Mouse (Mus musculus) limb, embryonic 13.5 days (tissue): ENCODE measurements at regions not wholly inside any gene's neighbourhood (a gene's known extent, or its start where the extent isn't known, plus 50 kb on each side); places are given as distances from the start of the nearest gene placed in this dataset.

Experiments used
- ATAC-seq: fragments of 200-750 bp; cut with Nextera tagmentation; 2 replicates; pipeline ENCODE4 v1.8.0; 2017; ENCODE audit warnings: low read depth, moderate number of reproducible peaks, moderate TSS enrichment; ENCODE audit not compliant: low FRiP score
- H3K27ac ChIP-seq: fragments of 300-500 bp; sonication (generic); 2 replicates; pipeline ENCODE4 v1.5.1; 2015; ENCODE audit warnings: inconsistent platforms, mild to moderate bottlenecking, moderate library complexity
- H3K27me3 ChIP-seq: fragments of 300-500 bp; sonication (generic); 2 replicates; pipeline ENCODE4 v1.6.1; 2015; ENCODE audit warnings: mild to moderate bottlenecking, inconsistent platforms
- H3K36me3 ChIP-seq: fragments of 300-500 bp; sonication (generic); 2 replicates; pipeline ENCODE4 v1.6.1; 2015; ENCODE audit warnings: inconsistent platforms, mild to moderate bottlenecking, moderate library complexity
- H3K4me1 ChIP-seq: fragments of 300-500 bp; sonication (generic); 2 replicates; pipeline ENCODE4 v1.6.1; 2015; ENCODE audit warnings: inconsistent platforms
- H3K4me2 ChIP-seq: fragments of 300-500 bp; sonication (generic); replicated peaks from 2 replicates; pipeline ENCODE4 v1.6.1; 2015; ENCODE audit warnings: inconsistent platforms, mild to moderate bottlenecking, moderate library complexity
- H3K4me3 ChIP-seq: fragments of 300-500 bp; sonication (generic); 2 replicates; pipeline ENCODE4 v1.5.1; 2015; ENCODE audit warnings: moderate library complexity, mild to moderate bottlenecking, inconsistent platforms
- H3K9ac ChIP-seq: fragments of 300-500 bp; sonication (generic); 2 replicates; pipeline ENCODE4 v1.6.1; 2015; ENCODE audit warnings: mild to moderate bottlenecking, inconsistent platforms
- H3K9me3 ChIP-seq: fragments of 300-500 bp; sonication (generic); 2 replicates; pipeline ENCODE4 v1.6.1; 2016; ENCODE audit warnings: inconsistent platforms
- WGBS: fragments of 180-500 bp; shearing (Covaris S2); methylation state at CpG from one replicate; pipeline ENCODE4 v1.1.7; 2015; 5-methylcytosine and 5-hydroxymethylcytosine counted together

DNA sequence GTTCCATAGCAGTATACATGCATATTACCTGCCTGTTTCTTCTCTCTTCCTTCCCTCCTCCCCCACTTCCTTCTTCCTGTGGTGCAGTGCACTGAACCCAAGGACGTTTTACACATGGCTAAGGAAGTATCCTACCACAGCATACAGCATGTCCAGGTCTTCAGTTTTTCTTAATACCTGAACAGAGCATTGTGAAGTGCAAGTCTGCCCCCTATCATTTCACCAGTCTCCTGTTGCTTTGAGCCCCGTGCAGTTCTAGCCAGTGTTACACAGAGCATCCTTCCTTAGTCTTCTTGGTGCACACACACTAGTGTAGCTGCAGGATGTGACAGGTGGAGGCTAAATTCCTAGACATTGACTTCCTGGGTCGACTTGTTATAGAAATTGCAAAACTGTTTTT, 53.7 kb upstream of the Foxb1 start:
- Histone ChIP-seq H3K27me3 (no peaks in the 10 kb centered on the region; the same call in 1 of the 2 replicates), H3K9me3 (0 out of 2 replicates have a peak, but pooled peaks cover 3% of the 10 kb centered on the region), H3K9ac (no peak overlapping the region), H3K4me2 (no peak overlapping the region), H3K4me3 (no peak overlapping the region), H3K27ac (no peak overlapping the region), H3K4me1 (peaks cover 22% of the 10 kb centered on the region), H3K36me3 (no peaks in the 10 kb centered on the region)
- WGBS: 44% methylated on average over 3 of the region's 3 CpGs
- ATAC-seq: no peak

GRCm38 (mm10) chr9:69823179-69823966, 62.6 kb upstream of the Foxb1 start:
- H3K4me1 ChIP-seq: no peaks in the 10 kb centered on the region
- H3K27me3 ChIP-seq: peaks cover 7% of the 10 kb centered on the region
- no peak overlapping the region for H3K9ac ChIP-seq
- H3K9me3 ChIP-seq: no peaks in the 10 kb centered on the region
- H3K27ac ChIP-seq: no peak overlapping the region
- no peaks in the 10 kb centered on the region for H3K36me3 ChIP-seq
- 71% methylated on average over 9 of the region's 9 CpGs for WGBS
- ATAC-seq: no peak
- no peak overlapping the region for H3K4me2 ChIP-seq
- H3K4me3 ChIP-seq: no peak overlapping the region

DNA sequence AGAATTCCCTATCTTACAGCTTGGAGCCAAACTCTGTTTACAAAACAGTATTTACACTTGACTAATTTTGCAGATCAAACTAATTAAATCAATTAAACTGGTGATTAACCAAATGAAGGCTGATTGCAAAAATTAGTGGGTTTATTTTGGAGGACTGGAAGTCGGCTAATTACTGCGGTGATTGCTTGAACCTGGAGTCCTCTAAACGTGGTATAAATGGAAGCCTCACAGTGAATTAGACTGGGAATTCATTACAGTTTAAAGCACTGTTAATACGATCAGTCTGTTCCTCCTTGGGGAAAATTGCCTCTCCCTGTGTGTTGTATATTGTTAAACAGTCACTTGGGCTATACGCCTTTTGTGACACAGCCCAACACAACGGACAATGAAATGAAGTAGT, 67.7 kb upstream of the Foxb1 start:
- no peaks in the 10 kb centered on the region for H3K9me3 ChIP-seq
- WGBS: 21% methylated on average over 6 of the region's 6 CpGs
- peaks cover 22% of the 10 kb centered on the region for H3K27me3 ChIP-seq
- H3K36me3 ChIP-seq: no peaks in the 10 kb centered on the region
- H3K4me3 ChIP-seq: no peak overlapping the region
- no peak overlapping the region for H3K9ac ChIP-seq
- no peaks in the 10 kb centered on the region for H3K4me1 ChIP-seq
- H3K27ac ChIP-seq: no peak overlapping the region
- ATAC-seq: no peak
- H3K4me2 ChIP-seq: no peak overlapping the region

GRCm38 (mm10) chr9:69835396-69835795, 74.7 kb upstream of the Foxb1 start:
- ATAC-seq: no peak
- Histone ChIP-seq H3K9ac (no peak overlapping the region), H3K27ac (no peak overlapping the region), H3K4me1 (0 out of 2 replicates have a peak, but pooled peaks cover 5% of the 10 kb centered on the region), H3K27me3 (peaks cover 10% of the 10 kb centered on the region), H3K4me3 (no peak overlapping the region), H3K9me3 (no peaks in the 10 kb centered on the region), H3K36me3 (no peaks in the 10 kb centered on the region), H3K4me2 (no peak overlapping the region)
- WGBS: 45% methylated on average over 4 of the region's 4 CpGs

- ATAC-seq: no peak
- Histone ChIP-seq H3K4me3 (no peak overlapping the region), H3K27me3 (peaks cover 34% of the 10 kb centered on the region), H3K9me3 (no peaks in the 10 kb centered on the region), H3K36me3 (no peaks in the 10 kb centered on the region), H3K27ac (no peak overlapping the region), H3K4me2 (no peak overlapping the region), H3K4me1 (peaks cover 10% of the 10 kb centered on the region; the same call in 1 of the 2 replicates), H3K9ac (no peak overlapping the region)
- WGBS: 65% methylated on average over 2 of the region's 2 CpGs
These were observed 78.5 kb upstream of the Foxb1 start for GRCm38 (mm10) chr9:69839198-69839597.

- H3K9ac ChIP-seq: no peak overlapping the region
- WGBS: 60% methylated on average over 6 of the region's 6 CpGs
- H3K4me1 ChIP-seq: peaks cover 5% of the 10 kb centered on the region; the same call in 1 of the 2 replicates
These were observed 84.0 kb upstream of the Foxb1 start for GRCm38 (mm10) chr9:69844712-69845111.

DNA sequence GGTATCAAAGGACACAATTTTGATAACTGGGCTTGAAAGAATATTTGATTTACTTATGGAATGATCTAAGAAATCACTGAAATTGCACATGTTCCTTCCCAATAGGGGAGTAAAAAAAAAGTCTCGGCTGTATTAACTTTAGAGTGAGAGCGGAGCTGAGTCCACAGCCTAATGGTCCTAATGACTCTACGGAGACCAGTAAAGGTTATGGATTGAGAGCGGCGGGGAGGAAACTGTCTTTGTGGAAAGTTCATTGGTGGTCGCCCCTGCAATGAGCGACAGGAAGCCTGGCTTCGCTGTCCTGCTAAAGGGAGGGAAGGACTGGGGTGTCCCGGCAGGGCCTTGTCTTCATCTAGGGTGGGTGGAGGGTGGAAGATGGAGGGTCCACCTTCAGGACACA, 84.5 kb upstream of the Foxb1 start:
- H3K9ac ChIP-seq: no peak overlapping the region
- H3K4me3 ChIP-seq: no peak overlapping the region
- H3K4me2 ChIP-seq: no peak overlapping the region
- no peaks in the 10 kb centered on the region for H3K36me3 ChIP-seq
- ATAC-seq: no peak
- H3K27me3 ChIP-seq: peaks cover 40% of the 10 kb centered on the region
- 41% methylated on average over 9 of the region's 9 CpGs for WGBS
- peaks cover 5% of the 10 kb centered on the region; the same call in 1 of the 2 replicates for H3K4me1 ChIP-seq
- H3K27ac ChIP-seq: no peak overlapping the region
- H3K9me3 ChIP-seq: no peaks in the 10 kb centered on the region

More at GRCm38 (mm10) chr9:69844712-69845111, 84.0 kb upstream of the Foxb1 start:
- no peak for ATAC-seq
- Histone ChIP-seq H3K27ac (no peak overlapping the region), H3K27me3 (peaks cover 45% of the 10 kb centered on the region), H3K9me3 (no peaks in the 10 kb centered on the region), H3K4me3 (no peak overlapping the region), H3K4me2 (no peak overlapping the region), H3K36me3 (no peaks in the 10 kb centered on the region)

- H3K9me3 ChIP-seq: no peaks in the 10 kb centered on the region
- H3K9ac ChIP-seq: no peak overlapping the region
- no peak for ATAC-seq
- no peak overlapping the region for H3K27ac ChIP-seq
- H3K36me3 ChIP-seq: no peaks in the 10 kb centered on the region
- no peaks in the 10 kb centered on the region for H3K27me3 ChIP-seq
- H3K4me3 ChIP-seq: no peak overlapping the region
- WGBS: 83% methylated on average over 7 of the region's 7 CpGs
- H3K4me1 ChIP-seq: no peaks in the 10 kb centered on the region
- no peak overlapping the region for H3K4me2 ChIP-seq
These were observed 95.9 kb upstream of the Foxb1 start for GRCm38 (mm10) chr9:69856621-69857020.

- H3K27me3 ChIP-seq: no peaks in the 10 kb centered on the region
- no peak overlapping the region for H3K4me3 ChIP-seq
- H3K9ac ChIP-seq: no peak overlapping the region
- no peak for ATAC-seq
- H3K27ac ChIP-seq: no peak overlapping the region
- no peaks in the 10 kb centered on the region for H3K36me3 ChIP-seq
- no peaks in the 10 kb centered on the region for H3K4me1 ChIP-seq
- WGBS: 71% methylated on average over 3 of the region's 3 CpGs
- H3K4me2 ChIP-seq: no peak overlapping the region
- H3K9me3 ChIP-seq: no peaks in the 10 kb centered on the region
These were observed 97.9 kb upstream of the Foxb1 start for GRCm38 (mm10) chr9:69858619-69859018.

GRCm38 (mm10) chr9:69870182-69870581, 109.4 kb upstream of the Foxb1 start:
- 85% methylated on average over 4 of the region's 4 CpGs for WGBS
- Histone ChIP-seq H3K36me3 (no peaks in the 10 kb centered on the region), H3K4me1 (no peaks in the 10 kb centered on the region), H3K4me2 (no peak overlapping the region), H3K27me3 (no peaks in the 10 kb centered on the region), H3K9ac (no peak overlapping the region), H3K27ac (no peak overlapping the region), H3K9me3 (no peaks in the 10 kb centered on the region), H3K4me3 (no peak overlapping the region)
- ATAC-seq: no peak

- no peaks in the 10 kb centered on the region for H3K9me3 ChIP-seq
- 61% methylated on average over 5 of the region's 5 CpGs for WGBS
- no peak for ATAC-seq
These were observed 102.9 kb upstream of the Bnip2 start for GRCm38 (mm10) chr9:69886351-69886750.

DNA sequence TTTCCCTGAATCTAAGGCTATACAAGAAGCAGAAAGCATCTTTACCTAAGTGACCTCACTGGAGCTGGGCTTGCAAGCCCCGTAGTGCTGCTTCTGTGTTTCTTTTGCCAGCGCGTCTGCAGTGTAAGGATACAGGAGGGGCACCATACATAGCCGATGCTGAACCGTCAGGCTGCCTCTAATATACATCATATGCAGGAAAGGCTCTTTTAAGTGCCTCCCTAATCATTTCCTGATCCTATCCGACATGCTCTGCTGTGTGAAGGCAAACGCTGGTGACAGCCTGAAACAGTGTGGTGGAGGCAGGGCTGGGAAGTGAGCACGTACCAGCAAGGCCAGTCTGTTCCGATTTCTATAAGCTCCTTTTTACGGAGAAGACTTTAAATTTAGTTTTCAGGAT, 91.2 kb upstream of the Bnip2 start:
- Histone ChIP-seq H3K9me3 (no peaks in the 10 kb centered on the region), H3K27me3 (peaks cover 44% of the 10 kb centered on the region), H3K27ac (no peak overlapping the region), H3K9ac (no peak overlapping the region), H3K36me3 (no peaks in the 10 kb centered on the region), H3K4me1 (peaks cover 10% of the 10 kb centered on the region), H3K4me3 (no peak overlapping the region), H3K4me2 (peak overlapping the region; percentile 30; the same call in 1 of the 2 replicates)
- WGBS: 16% methylated on average over 10 of the region's 10 CpGs
- no peak for ATAC-seq

More at GRCm38 (mm10) chr9:69886351-69886750, 102.9 kb upstream of the Bnip2 start:
- no peak overlapping the region for H3K4me2 ChIP-seq
- H3K4me3 ChIP-seq: no peak overlapping the region
- no peak overlapping the region for H3K27ac ChIP-seq
- 0 out of 2 replicates have a peak, but pooled peaks cover 4% of the 10 kb centered on the region for H3K4me1 ChIP-seq
- 0 out of 2 replicates have a peak, but pooled peaks cover 4% of the 10 kb centered on the region for H3K27me3 ChIP-seq
- no peak overlapping the region for H3K9ac ChIP-seq
- no peaks in the 10 kb centered on the region for H3K36me3 ChIP-seq

DNA sequence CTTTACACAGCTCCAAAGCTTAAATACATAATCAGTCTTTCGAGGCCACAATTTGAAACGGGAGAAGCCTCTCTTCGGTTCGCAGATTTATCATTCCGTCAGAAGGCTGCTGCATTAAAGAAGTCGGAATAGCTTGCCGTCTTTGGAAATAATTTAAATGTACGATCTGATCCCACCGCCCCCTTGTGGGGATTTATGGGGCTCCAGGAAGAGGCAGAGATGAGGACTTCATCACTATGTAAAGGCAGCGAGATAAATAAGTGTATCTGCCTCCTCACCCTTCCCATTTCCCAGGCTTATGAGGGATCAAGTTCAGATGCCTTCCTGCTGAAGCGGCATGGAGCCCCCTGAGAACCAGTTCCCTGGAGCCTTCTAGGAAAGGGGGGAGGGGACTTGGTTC, 89.9 kb upstream of the Bnip2 start:
- H3K27ac ChIP-seq: no peak overlapping the region
- H3K4me1 ChIP-seq: peaks cover 10% of the 10 kb centered on the region
- H3K4me3 ChIP-seq: no peak overlapping the region
- H3K36me3 ChIP-seq: no peaks in the 10 kb centered on the region
- H3K27me3 ChIP-seq: peaks cover 44% of the 10 kb centered on the region
- H3K4me2 ChIP-seq: peak overlapping the region; percentile 17; the same call in 1 of the 2 replicates
- no peak for ATAC-seq
- 18% methylated on average over 11 of the region's 11 CpGs for WGBS
- H3K9me3 ChIP-seq: no peaks in the 10 kb centered on the region
- H3K9ac ChIP-seq: no peak overlapping the region
